Mouse (Mus musculus) lung, postnatal 0 days (tissue): ENCODE measurements at regions not wholly inside any gene's neighbourhood (a gene's known extent, or its start where the extent isn't known, plus 50 kb on each side); places are given as distances from the start of the nearest gene placed in this dataset.

Experiments
- CTCF ChIP-seq: IDR thresholded peaks from 2 replicates; pipeline ENCODE4 v1.5.1; 2016; ENCODE audit warnings: antibody characterized with exemption, mild to moderate bottlenecking
- EP300 ChIP-seq: IDR thresholded peaks from 2 replicates; pipeline ENCODE4 v1.6.1; 2016; ENCODE audit warnings: antibody characterized with exemption, mild to moderate bottlenecking, control low read depth

- TF ChIP-seq CTCF (no peak), EP300 (no peak)
Observed at GRCm38 (mm10) chr1:137213717-137214116, 253.5 kb upstream of the Nr5a2 start.
